Mouse (Mus musculus) gastrocnemius, adult 8-10 months (tissue): ENCODE results near the gene AF366264. TPM values are rescaled to one million over a fixed set of nuclear protein-coding genes. Genes with fewer than 3 reads are reported as not detected.
A peak's percentile ranks its signal among the peaks of the same experiment; 100 is the strongest.
"Not testable (repeated sequence)": the region's sequence is repeated elsewhere in the genome, so short reads cannot be mapped to it uniquely, and the experiment has no call there.

Source experiments
- DNase-seq, 2 experiments: peaks; one replicate each; pipeline ENCODE4 v3.0.0; 2022; ENCODE audit warnings: low spot score in 2 of 2
- total RNA-seq, 4 experiments: library from RNA; stranded (reverse); gene quantifications; 2 replicates each; pipeline ENCODE4 v1.2.4; 2022

Gene AF366264
- total RNA-seq: not detected

DNA sequence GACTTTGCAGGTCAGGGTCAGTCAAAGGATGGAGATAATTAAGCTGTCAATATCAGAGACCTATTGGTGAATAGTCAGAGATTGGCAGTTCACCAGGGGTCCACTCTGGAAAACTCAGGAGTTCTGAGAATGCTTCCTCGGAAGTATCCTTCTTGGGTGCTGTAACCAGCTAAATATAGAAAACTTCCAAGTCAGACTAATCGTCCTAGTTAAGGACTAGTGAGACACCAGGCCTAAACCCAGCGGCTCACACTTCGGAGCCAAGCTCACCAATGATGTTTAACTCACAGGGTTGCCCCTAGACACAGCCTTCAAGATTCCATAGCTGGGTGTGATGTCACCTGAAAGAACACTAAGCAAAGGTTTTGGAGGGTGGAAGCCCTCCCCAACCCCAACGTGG lies at the start of gene AF366264:
AF366264 (minus strand) TSS at position 101 of the 400 bp plus-strand sequence.
- DNase-seq: not testable (repeated sequence)

DNA sequence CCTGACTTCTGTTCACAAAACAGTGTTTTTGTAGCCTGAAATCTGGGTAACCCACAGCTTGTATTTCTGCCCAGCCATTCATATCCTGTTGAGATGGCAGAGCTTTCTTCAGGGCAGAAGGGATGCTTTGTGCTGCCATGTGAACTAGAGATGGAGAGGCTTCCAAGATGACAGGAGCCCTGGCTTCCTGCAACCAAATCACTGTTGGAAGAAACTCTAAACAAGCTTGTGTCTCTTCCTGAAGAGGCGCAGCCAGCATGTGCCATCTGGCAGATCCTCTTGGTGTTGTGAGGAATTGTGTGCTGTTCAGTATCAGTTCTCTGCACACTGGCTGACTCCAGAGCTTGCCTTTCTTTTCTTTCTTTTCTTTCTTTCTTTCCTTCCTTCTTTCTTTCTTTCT lies 5.1 kb upstream of the AF366264 start:
- DNase-seq: not testable (repeated sequence)

DNA sequence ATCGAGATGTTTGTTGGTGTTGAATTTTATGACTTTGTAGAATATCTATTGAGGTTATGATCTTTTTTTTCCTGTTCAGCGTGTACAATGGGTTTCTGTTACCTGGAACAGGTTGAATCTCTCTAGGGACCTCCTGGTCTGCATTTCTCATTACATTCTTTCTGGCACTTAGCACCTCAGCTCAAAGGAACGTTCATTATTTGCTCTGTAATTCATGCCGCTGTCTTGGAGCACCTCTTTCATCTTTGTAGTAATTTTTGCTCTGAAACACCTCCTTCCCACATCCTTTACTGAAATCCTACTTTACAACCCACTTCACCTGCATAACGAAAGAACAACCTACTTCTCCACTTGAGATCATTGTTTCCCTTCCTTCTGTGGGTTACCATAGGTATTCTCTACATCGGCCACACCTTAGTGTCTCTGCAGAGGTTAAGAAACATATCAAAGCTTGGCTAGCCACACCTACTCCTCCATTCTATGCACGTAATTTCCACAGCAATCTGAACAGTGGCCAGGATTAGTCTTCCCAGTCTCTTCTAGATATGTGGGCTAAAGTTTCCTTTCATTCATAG lies 9.5 kb downstream of the AF366264 start:
- DNase-seq: no peak

DNA sequence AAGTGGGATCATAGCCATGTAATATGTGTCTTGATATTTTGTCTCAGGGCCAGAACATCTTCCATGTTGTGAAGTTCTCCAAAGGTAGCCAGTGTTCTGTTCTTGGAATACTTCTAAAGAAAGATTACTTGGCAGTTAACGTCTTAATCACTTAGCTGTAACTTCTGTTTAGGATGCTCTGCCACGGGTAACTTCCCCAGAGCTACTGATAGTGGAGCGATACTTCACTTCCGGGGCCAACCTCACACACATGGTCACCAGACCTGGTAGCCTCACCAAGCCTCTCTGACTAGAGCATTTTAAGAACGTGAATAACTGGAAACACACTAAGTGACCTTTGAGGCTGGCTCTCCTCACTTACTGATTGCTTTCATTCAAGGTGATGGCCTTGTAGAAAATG lies 38.6 kb downstream of the AF366264 start:
- DNase-seq: no peak

DNA sequence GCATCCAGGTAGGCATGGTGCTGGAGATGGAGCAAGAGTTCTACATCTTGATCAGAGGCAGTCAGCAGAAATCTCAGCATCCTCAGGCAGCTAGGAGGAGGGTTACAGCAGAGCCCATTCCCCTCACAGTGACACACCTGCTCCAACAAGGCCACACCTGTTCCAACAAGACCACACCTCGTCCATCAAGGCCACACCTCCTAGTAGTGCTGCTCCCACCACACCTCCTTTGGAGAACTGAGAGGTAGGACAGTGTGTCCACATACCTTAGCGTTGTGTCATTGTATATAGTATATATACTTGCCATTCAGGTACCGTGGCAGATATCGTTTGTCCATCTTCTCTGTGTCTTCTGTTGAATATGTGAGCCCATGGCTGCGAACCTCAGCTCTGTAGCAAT lies 40.5 kb downstream of the AF366264 start:
- no peak for DNase-seq

DNA sequence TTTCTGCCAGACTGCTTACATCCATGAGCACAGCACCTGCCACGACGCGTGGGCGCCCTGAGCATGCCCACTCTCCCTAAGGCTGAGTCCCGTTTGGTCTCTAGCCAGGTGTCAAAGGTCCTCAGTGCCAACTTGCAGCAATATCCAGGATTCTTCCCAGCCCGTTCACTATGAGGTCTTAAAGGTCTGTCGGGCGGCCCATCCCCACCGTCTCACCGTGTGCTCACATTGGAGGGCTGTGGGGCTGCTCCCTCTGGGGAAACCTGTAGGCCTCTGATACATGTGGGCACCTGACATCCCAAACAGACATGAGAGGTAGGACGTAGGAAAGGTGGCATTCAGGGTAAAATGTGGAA lies 44.5 kb downstream of the AF366264 start:
- DNase-seq: no peak

DNA sequence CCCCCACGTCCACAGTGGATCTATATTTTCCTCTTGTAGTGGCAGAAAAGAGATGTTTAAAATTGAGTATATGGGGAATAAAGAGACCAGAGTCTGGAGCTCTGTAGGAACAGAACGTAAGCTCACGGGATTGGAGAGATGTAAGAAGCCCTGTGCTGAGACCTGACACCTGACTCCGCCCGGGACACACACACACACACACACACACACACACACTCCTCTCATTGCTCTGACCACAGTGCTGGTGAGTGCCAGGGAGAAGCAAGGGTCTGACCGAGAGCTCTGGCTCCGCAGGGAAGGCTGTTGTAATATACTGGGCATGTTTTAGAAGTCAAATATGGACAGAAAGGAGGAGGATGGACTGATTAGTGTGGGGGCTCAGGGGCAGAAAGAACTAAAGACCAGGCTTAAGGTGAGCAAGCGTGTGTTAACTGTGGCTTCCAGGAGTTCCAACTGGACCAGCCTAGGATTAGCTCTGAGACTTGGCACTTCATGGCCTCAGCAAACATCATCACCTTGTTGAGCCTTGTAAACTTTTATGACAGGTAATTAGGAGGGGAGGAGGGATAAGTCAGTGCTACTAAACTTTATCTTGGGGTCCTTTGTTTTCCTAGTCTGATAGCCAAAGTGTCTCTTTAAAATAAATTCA lies 45.0 kb downstream of the AF366264 start:
- DNase-seq: no peak

DNA sequence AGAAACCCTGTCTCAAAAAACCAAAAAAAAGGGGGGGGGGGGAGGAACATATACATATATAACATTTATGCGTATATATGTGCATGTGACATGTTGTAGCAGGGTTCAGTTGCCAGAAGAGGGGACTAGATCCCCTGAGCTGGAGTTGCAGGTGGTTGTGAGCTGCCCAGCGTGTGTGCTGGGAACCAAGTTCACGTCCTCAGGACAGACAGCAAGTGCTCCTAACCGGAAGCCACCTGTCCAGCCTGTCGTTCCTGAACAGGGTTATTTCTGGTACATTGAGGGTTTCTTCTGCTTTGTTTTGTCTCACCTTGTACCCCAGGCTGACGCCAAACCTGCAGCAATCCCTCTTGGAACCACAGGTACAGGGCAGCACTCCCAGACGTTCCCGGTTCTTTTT lies 48.6 kb downstream of the AF366264 start:
- no peak for DNase-seq

DNA sequence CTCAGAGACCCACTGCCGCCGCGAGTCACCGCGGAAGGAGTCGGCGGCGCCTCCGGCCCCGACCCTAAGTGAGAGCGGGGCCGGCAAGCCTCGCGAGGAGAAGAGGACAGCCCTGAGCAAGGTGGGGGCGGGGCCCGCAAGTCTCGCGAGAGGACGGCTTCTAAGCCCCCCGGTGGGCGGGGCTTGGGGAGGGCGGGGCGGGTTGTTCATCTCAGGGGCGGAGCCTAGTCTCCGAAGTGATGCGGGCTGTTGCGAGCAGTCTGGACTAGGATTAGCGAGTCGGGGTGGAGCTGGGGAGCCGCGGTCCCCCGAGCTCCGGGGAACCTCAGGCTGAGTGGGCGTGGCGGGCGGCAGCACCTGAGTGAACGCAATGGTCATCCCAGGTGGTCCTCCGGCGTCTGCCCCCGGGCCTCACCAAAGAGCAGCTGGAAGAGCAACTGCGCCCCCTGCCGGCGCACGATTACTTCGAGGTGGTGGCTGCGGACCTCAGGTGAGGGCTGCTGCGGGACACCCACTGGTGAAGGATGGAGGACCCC lies 52.4 kb downstream of the AF366264 start:
- DNase-seq: peak; percentile 95 to 97

DNA sequence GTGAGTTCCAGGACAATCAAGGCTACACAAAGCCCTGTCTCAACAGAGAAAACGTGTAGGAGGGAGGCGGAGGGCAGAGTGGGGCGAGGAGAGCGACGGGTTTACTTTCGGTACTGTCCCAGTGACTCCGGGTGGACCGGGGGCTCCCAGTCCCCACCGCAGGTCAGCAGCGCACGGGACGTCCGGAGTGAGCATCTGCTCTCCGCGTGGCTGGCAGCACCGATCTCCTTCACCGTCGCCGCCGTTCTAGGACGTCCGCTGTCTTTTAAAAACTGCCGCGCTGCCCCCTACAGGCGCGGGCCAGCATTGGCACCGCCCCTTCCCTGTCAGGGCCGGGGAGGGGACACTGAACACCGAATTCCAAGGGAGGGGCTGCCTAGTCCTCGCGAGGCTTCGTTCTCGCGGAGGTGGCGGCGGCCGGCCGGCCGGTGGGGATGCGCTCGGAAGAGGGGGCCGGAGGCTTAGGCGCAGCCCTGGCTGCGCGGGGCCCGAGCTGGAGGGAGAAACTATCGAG lies 52.9 kb downstream of the AF366264 start, which contains the start of gene Upf3a:
Upf3a (plus strand) TSS at position 366 of the 514 bp plus-strand sequence.
- peak; percentile 74 to 86 for DNase-seq

Other genes with a start within 250 kb of the AF366264 start
- 1 to 10 TPM; 5.0 to 6.9 (median 6.2) TPM for gene Rasa3, start 160.8 kb downstream of the AF366264 start, total RNA-seq
- gene Cfap97d2, start 132.5 kb downstream of the AF366264 start, total RNA-seq: not detected
- 10 to 100 TPM; 23.1 to 29.3 (median 25.8) TPM for gene Cdc16, start 80.7 kb downstream of the AF366264 start, total RNA-seq
- gene Upf3a, start 52.8 kb downstream of the AF366264 start, total RNA-seq: 1 to 10 TPM; 6.5 to 9.5 (median 8.6) TPM
- gene Champ1, start 31.3 kb upstream of the AF366264 start, total RNA-seq: 1 to 10 TPM; 6.5 to 8.0 (median 7.2) TPM
- gene Coprs, start 51.9 kb upstream of the AF366264 start, total RNA-seq: 1 to 10 TPM; 4.4 to 6.9 (median 5.5) TPM